Mouse (Mus musculus) hindlimb bud, embryonic 11.5 days (tissue): ENCODE measurements around the gene Slc25a29.

Experiments used
- DNase-seq: peaks from one replicate; pipeline ENCODE4 v3.0.0-alpha.2; 2012; ENCODE audit warnings: low read depth, low spot score; ENCODE audit errors: extremely low spot score

Slc25a29 gene

DNA sequence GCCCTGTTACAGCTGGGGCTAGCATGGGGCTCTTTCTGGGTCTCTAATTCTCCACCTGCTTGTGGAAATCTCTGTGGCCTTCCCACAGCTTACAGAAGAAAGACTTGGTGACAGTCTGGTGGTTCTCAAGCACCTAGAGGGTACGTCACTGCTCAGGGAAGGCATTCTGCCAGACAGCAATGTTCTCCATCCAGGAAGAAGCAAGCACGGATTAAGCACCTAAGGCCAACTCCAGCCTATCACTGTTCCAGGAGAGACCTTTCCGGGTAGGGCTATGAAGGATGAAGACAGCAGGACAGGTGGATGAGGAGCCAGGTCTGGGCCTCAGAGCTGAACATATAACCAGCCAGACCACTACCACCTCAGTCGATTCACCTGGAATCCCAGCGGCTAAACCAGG lies 897 bp downstream of the Slc25a29 start:
- DNase-seq = no peak

DNA sequence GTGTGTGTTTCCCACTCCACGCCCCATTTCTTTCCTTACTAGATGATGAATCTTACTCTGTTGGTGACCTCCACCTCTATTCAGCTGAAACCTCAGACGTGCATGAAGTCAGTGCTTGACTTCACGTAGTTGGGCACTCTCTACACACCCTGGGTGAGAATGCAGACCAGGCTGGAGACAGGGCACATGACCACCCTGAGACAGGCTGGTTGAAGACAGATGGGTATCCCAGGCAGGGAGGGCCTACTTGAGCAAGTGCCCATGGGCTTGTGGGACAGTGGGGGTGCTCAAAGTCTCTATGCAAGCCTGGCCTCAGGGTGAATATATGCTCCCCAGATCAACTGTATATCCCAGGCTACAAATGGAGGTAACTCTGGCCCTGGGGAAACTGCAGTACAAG lies 1.3 kb downstream of the Slc25a29 start:
- no peak for DNase-seq

DNA sequence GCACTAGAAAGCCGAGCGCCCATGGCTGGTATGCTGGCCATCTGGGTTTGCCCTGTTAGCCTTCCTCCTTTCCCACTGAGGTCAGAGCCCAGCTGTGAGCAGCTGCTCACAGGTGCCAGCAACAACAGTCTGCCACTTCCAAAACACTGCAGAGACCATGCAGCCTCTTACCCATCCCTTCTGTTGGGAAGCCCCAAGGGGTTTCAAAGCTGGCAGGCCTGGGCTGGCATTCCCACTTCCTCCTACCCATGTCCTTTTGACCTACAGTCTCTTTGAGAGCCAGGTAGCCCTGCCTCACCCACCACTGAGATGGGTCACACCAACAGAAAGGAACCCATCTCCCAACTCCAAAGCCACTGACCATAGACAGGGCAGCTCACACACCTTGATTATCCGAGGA lies 2.3 kb downstream of the Slc25a29 start:
- no peak for DNase-seq

DNA sequence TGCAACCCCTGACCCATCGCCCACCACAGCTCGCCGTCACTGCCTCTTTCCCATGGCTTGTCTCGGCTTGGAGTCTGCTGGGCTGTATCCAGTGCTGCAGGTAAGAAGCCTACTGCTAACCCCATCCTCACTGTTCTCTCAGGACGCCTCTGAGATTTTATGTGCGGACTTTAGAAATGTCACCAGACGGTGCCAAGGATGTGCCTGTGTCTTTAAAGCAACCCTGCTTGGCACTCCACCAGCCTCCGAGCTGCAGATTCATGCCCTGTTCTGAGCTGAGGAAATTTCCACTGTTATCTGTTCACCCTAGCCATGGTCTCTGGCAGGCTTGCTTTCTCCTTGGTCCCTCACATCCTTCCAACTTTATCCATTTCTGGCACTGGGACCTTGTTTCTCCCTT lies 2.8 kb downstream of the Slc25a29 start:
- DNase-seq = no peak

DNA sequence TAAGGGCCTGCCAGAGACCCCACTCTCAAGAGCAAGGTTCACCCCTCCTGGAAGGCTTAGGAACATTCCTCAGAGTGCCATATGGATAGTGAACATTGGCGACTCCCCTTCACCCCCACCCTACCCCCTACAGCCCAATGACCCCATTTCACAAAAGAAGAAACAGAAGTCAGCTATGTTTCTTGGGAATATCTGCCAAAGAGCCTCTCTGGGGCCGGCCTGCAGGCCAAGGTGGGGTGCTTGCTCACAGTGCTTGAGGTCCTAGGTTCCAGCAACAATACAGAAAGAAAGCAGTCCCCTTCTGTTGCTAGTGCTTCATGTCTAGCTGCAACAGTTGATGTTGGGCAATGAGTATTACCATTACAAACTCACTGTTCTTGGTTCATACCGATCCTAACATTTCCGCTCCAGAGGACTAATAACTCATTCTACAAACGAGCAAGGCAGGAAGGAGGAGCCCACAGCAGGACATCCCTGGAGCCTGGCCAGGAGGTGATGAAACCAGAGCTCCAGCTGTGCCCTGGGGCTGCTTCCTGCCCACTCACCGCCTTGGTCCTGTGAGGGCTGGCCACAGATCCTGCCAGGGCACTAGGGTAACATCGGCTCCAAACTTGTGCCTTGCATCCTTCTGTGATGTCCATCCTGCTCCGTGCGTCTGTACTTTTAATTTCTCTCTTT lies 3.6 kb downstream of the Slc25a29 start:
- DNase-seq = no peak

DNA sequence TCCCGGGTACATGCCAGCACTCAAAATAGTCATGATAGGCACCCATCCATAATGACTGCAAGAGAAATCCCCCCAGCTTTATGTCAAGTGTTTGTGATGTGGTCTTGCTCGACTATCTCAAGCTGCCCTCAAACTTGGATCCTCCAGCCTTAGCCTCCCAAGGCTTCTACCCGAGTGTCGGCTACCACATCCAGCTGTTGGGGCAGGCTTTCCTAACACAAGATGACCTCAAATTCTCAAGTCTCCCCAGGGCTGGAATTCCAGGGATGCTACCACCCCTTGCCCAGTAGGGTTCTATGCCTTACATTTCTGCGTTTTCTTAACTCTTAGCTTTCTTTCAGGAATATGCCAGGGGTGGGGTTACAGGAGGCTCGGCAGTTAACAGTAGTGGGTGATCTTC lies 5.3 kb downstream of the Slc25a29 start:
- DNase-seq = no peak

DNA sequence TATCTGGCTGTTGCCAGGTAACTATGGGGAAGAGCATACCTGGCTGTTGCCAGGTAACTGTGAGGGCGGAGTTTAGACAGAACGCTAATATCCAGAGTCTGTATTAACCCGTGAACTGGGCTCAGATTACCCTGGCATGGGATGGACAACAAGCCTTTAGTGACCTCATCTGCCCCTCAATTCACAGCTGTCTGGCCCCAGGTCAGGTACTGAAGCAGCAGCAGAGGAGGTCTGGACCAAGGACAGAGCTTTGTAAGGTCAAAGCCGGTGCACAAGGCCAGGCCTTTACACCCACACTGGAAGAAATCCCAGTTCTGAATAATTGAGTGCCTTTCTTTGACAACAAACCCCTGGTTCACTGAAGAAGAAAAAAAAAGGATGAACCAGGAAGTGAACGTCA lies 6.0 kb downstream of the Slc25a29 start:
- no peak for DNase-seq

DNA sequence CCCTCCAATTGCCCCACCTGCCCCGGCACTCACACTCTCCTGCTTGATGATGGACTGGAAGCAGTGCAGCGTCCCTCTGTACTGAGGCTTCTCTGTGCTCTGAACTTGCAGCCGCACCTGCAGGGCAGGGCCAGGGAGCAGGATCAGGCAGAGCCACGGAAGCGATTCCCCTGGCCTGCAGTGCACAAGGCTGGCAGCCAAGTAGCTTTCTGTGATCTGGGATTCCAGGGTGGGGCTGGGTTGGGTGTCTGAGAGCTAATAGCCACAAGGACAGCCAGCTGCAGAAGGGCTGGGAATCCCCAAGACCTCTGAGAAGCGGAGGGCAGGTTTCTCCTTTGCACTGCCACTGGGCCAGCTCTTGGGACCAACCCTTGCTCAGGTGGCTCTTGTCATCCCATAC lies 8.0 kb downstream of the Slc25a29 start:
- DNase-seq = no peak

DNA sequence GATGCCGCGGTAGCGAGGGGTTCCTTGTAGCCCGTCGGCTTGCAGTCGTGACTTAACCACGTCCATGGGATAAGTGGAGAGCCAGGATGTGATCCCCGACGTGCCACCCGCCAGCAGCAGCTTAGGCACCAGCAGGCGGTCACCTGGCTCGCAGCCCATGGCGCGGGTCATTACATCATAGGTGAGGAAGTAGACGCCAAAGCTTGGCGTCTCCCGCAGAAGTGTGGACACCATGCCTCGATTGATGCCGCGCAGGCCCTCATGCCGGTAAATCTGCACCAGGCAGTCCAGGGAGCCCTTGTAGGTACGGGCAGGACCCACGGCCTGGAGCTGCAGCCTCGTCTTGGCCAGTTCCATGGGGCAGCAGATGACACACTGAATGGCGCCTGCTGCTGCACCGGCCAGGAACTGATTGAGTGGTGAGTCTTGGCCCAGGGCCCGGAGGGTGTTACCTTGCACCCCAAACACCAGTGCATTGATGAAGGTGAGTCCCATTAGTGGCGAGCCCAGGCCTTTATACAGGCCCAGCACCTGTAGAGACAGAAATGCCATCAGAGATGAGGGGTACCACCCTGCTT lies 8.6 kb downstream of the Slc25a29 start:
- DNase-seq = no peak

DNA sequence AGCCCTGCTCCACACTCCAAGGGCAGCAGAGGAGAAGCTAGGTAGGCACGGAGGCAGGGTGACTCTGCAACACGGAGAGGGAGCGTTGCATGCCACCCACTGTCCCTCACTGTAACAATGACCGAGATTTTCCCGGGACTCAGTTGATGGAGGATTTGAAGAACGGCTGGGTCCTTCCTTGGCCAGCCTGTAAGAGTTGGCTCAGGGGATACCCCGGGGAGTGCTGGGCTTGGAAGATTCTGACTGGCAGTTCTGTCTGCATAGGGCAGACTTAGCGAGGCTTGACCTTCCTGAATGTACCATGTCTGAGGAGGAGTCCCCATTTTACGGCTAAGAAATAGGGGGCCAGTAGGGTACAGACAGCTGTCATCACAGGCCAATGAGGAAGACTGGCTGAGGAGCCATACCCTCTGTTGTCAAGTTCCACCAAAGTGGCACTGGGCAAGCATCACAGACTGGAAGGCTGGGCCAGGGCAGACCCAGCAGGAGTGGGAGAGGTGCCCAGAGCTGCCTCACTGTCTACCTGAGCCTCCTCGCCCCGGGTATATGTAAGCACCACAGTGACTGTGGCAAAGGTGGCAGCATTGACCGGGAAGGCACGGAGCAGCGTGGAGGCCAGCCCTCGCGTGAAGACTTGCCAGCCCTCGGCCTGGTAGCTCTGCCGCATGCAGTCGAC lies 9.3 kb downstream of the Slc25a29 start:
- no peak for DNase-seq

DNA sequence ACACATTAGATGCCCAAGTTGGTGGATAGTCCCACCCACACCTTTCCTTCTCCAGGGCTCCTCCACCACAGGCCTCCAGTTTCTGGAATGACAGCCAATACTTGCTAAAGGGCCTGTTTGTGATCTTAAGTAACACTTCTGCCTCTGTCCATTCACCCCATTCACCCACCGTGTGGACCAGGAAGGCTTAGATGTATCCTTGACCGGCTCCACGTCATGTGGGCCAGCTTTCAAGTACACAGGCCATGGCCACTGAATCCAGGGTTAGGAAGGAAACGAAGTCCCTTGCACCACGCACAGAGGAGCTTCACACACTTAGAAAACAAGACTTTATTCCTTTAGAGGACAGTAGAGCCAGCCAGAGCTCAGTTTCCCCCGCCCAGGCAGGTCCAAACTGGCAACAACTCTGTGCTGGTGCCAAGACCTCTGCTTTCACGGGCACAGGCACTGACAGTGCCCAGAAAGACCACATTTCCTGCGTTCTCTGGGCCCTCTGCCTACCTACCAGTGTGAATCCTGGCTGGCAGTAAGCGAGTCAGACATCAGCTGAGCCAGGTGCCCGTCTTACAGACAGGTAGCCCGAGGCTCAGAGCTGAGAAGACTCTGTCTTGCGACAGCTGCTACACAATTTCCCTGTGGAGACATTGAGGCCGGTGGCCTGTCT lies 10.0 kb downstream of the Slc25a29 start:
- DNase-seq = no peak

DNA sequence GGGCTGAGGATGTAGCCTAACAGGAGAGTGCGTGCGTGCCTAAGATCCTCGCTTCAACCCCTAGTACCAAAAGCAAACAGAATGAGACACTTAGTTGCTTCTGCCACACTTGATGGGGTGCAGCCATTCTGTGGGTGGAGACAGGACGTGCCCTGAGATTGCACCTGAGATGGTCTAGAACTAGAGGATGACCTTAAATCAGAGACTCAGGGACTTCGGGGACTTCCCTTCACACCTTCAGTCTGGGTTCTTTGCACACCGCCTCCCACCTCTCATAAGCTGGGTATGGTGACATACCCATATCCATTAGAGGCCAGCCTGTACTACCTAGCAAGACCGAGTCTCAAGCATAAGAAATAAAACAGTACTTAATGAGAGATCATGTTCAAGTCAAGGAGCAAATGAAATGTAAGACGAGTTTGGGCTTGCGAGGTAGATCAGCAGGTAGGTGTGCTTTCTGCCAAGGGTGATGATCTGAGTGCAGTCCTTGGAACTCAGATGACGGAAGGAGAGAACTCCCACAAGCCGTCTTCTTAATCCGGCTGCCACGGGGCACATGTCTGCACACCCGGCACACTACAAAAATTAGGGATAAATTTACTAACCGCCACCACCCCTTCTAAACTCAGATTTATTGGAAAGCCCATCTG lies 11.3 kb downstream of the Slc25a29 start:
- DNase-seq = no peak

DNA sequence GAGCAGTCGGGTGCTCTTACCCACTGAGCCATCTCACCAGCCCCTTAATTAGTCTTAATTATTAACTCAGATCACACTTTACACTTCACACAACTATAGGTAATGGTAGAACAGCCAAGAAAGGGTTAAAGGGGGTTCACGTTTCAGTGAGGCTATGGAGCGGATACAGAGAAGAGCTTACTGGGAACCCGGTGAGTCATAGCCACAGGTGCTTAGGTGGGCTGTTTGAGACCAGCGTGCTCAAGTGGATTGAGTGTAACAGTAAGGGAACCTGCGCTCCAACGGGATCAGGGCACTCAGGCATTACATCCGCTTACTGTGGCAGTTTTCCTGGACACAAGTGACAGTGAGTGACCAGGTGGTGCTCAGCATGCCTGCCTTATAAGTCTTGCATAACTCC lies 12.6 kb downstream of the Slc25a29 start:
- DNase-seq = no peak

DNA sequence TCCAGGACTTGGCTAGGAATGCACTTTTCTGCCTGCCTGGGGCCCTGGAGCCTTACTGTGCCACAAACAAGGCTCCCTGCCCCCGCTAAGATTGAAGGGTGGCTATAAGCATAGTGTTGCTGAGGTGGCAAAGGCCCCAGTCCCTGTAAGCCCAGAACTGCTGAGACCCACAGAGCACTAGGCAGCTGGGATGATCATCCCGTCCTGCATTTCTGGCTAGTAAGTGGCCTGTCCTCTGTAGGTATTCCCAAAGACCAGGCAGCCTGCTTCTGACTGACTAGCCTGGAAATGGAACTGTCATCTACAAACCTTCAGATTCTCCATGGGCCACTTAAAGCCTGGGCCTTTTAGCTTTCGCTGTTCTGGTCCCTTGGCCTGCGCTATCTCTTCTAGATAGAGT lies 15.2 kb downstream of the Slc25a29 start:
- DNase-seq = no peak

DNA sequence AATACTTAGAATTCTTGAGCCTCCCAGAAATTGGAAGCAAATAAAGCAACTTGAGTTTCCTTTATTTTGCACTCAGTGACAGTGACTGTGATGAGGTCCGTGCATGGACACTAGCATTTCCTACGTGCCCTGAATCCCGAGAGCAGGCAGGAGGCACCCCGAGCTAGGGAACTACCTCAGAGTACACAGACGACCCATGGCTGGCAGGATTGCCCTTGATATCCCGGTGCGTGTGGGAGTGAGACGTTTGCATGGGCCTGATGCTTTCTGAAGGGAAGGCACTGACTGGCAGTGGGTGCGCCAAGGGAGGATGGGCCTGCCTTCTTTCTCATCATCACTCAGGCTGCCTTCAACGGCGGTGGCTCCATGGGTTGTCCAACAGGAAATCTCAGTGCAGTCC lies 19.1 kb downstream of the Slc25a29 start:
- DNase-seq = no peak

DNA sequence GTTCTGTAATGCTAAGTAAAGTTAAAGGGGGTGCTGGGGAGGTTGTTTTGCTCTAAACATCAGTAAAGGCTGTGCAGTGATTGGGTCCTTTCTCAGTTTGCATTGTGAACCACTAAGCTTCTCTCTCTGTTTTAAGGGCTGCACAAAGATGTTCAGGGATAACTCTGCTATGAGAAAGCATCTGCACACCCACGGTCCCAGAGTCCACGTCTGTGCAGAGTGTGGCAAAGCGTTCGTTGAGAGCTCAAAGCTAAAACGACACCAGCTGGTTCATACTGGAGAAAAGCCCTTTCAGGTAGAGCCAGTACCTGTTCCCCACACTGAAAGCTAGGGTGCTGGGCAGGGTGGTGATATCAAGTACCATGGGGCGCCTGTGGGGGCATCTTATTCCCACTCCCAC lies 21.2 kb downstream of the Slc25a29 start:
- no peak for DNase-seq

DNA sequence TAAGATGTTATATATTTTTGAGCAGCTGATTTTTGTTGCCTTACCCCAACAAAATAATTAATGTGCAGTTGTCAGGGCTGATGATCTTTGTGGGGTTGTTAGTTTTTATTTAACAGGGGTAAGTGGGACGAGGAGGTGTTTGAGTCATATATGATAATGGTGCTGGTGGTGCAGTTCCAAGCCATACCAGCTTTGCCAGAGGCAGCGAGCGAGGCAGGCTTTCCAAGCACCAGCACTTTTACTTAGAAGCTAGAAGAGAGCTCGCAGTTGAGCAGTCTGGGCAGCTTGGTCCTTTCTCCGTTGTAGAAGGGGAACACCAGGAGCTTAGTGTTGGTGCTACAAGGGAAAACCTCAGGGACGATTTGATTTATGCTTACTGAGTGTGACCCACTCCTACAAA lies 23.2 kb downstream of the Slc25a29 start:
- no peak for DNase-seq

DNA sequence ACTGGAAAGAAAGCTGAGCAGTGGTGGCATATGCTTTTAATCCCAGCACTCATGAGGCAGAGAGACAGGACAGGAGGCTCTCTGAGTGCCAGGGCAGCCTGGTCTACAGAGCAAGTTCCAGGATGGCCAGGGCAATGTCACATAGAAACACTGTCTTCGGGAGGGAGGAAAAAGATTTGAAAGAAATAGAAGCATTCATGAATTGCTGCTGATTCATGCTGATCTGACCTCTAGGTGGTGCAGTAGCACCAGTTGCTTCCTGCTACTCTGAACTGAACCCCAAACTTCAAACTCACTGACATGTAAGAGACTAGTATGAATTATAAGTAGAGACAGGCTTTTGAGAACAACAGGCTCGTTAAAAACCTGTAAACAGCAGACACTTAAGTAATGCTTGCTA lies 24.6 kb downstream of the Slc25a29 start:
- DNase-seq = no peak

DNA sequence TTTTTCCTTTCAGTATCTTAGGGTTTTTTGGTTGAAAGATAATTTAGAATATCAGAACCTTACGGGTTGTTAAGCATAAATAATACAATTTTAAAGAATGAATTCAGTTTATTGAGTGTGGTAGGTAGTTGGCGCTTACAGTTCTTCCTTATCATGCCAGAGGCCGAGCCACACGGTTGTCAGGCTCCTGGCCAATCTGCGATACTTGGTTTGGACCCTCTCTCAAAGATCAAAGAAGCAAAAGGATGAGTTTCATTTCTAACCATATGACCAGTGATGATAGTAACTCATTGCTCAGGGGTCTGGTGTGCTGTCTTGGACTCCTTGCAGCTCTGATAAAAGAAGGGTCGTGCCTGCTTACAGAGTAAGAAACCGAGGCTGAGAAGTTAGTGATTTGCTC lies 25.4 kb downstream of the Slc25a29 start:
- DNase-seq = no peak

DNA sequence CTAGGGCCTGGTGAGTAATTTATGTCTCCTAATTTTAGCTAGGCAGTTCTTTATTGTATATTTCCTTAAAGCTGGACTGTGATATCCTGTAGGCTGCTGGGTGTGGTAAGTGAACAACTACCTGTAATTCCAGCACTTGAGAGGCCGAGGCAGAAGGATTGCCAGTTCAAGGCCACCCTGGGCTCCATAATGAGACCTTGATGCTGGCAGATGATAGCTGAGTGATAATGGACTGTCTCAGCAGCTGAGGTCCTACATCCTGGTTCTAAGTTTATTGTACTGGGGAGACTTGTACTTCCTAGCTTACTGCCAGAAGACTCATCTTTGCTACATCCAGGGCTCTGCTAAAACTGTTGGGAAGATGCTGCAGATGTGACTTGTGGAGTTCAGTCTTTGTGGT lies 25.9 kb downstream of the Slc25a29 start:
- DNase-seq = no peak

DNA sequence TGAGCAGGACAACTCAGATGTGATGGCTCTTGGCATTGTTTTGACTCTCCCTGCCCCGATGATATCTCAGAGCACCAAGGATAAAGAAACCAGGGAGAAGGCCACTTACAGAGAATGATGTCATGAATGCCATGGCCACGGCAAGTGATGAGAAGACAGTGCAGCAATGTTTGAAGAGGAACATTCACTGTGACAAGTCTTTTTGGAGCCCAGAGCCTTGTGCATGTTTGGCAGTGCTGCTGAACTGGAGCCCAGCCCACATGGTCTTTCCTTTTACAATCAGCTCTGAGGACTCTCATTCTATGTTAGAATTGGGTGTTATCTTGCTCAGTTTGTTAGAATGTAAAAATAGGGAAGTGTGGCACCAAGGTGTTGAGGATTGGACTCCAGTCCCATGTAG lies 27.2 kb downstream of the Slc25a29 start:
- no peak for DNase-seq

DNA sequence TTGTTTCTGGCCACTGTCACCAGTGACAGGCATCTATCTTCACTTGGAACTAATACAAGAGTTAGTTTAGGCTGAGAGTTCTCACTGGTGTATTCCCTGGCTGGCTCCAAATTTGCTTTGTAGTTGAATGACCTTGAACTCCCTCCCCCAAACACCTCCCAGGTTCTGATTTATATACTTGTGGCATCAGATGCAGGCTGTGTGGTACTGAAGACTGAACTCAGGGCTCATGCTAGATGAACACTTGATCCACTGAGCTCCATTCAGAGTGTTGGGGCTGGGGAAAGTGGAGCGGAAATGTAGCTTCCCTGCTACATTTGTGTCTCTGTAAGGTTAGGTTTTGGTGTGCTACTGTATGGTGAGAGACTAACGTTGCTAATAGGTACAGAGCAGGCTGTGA lies 31.3 kb downstream of the Slc25a29 start:
- no peak for DNase-seq
